Mouse (Mus musculus) midbrain, embryonic 13.5 days (tissue): ENCODE measurements around the gene Plcb4. TPM values are rescaled to one million over a fixed set of nuclear protein-coding genes. Genes with fewer than 3 reads are reported as not detected.

Experiments
- ATAC-seq: fragments of 200-750 bp; cut with Nextera tagmentation; 2 replicates; pipeline ENCODE4 v1.8.0; 2017; ENCODE audit warnings: mild to moderate bottlenecking, moderate TSS enrichment, moderate library complexity
- H3K27ac ChIP-seq: fragments of 300-500 bp; sonication (generic); 2 replicates; pipeline ENCODE4 v1.5.1; 2015; ENCODE audit warnings: inconsistent platforms, mild to moderate bottlenecking, moderate library complexity
- H3K27me3 ChIP-seq: fragments of 300-500 bp; sonication (generic); 2 replicates; pipeline ENCODE4 v1.6.1; 2015; ENCODE audit warnings: mild to moderate bottlenecking, inconsistent platforms
- H3K36me3 ChIP-seq: fragments of 300-500 bp; sonication (generic); 2 replicates; pipeline ENCODE4 v1.6.1; 2015; ENCODE audit warnings: mild to moderate bottlenecking, inconsistent platforms
- H3K4me1 ChIP-seq: fragments of 300-500 bp; sonication (generic); replicated peaks from 2 replicates; pipeline ENCODE4 v1.6.1; 2015; ENCODE audit warnings: inconsistent platforms
- H3K4me2 ChIP-seq: fragments of 300-500 bp; sonication (generic); replicated peaks from 2 replicates; pipeline ENCODE4 v1.6.1; 2015; ENCODE audit warnings: moderate library complexity, mild to moderate bottlenecking, inconsistent platforms
- H3K4me3 ChIP-seq: fragments of 300-500 bp; sonication (generic); replicated peaks from 2 replicates; pipeline ENCODE4 v1.5.1; 2015; ENCODE audit warnings: mild to moderate bottlenecking, inconsistent platforms
- H3K9ac ChIP-seq: fragments of 300-500 bp; sonication (generic); replicated peaks from 2 replicates; pipeline ENCODE4 v1.6.1; 2015; ENCODE audit warnings: mild to moderate bottlenecking, inconsistent platforms
- H3K9me3 ChIP-seq: fragments of 300-500 bp; sonication (generic); 2 replicates; pipeline ENCODE4 v1.6.1; 2016; ENCODE audit warnings: mild to moderate bottlenecking, inconsistent platforms
- WGBS: fragments of 180-500 bp; shearing (Covaris S2); methylation state at CpG from one replicate; pipeline ENCODE4 v1.1.7; 2015; 5-methylcytosine and 5-hydroxymethylcytosine counted together
- polyA plus RNA-seq: library from polyadenylated mRNA; unstranded; fragments of >200 nt; fragmentation: Nextera tagmentation; extraction: Ambion mirVana; gene quantifications from 2 replicates; pipeline ENCODE4 v1.2.1, GENCODE M21; 2015

Gene Plcb4
- polyA plus RNA-seq, 1 experiment from 2014 or later, result 38.2 TPM

DNA sequence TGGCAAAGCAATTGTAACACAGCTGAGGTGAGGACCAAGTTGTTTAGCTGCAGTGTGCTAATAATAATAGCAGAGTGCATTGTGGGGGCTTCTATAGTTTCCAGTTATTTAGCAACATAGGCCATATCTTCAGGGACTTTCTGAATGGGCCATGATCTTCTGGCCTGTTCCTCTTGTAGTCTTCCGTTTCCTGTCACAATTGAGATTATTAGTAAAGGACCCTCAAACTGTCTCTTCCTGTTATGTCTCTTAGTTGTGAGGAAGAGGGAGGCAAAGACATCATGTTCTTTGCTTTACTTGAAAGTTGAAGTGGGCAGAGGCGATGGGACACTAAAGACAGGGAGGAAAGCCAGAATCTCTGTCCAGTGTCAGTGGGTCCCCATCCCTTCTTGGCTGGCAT lies 195.2 kb downstream of the Plcb4 start:
- Histone ChIP-seq H3K9ac (no peak overlapping the region), H3K4me2 (no peak overlapping the region), H3K4me3 (no peak overlapping the region), H3K27me3 (no peaks in the 10 kb centered on the region), H3K4me1 (peaks cover 8% of the 10 kb centered on the region), H3K27ac (no peak overlapping the region), H3K9me3 (no peaks in the 10 kb centered on the region), H3K36me3 (no peaks in the 10 kb centered on the region)
- 88% methylated on average over 2 of the region's 2 CpGs for WGBS
- ATAC-seq, result no peak

- WGBS, result 60% methylated on average over 6 of the region's 6 CpGs
- no peaks in the 10 kb centered on the region for H3K27me3 ChIP-seq
- H3K9ac ChIP-seq, result no peak overlapping the region
- H3K4me3 ChIP-seq, result no peak overlapping the region
- no peaks in the 10 kb centered on the region for H3K9me3 ChIP-seq
- H3K27ac ChIP-seq, result no peak overlapping the region
- H3K4me1 ChIP-seq, result peaks cover 8% of the 10 kb centered on the region
- 0 out of 2 replicates have a peak, but pooled peaks have one; percentile 65 for ATAC-seq
- H3K4me2 ChIP-seq, result no peak overlapping the region
- H3K36me3 ChIP-seq, result no peaks in the 10 kb centered on the region
These were observed 197.2 kb downstream of the Plcb4 start for GRCm38 (mm10) chr2:135855890-135856490.

DNA sequence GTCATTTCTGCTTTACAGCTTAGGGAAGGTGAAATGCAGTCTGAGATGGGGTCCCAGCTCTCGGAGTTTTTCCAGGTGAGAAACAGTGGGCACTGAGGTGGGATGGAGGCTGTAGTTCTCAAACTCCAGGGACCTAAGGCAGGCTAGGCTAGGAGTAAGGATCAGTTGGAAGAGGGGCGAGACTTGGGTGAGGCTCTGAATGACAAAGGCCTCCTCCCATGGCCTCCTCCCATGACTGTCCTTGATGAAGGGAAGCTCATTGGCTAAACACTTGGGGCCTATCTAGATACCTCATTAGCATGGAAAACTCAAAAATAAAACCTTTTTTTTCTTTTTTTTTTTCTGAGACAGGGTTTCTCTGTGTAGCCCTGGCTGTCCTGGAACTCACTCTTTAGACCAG lies 198.0 kb downstream of the Plcb4 start:
- H3K27ac ChIP-seq, result no peak overlapping the region
- no peaks in the 10 kb centered on the region for H3K27me3 ChIP-seq
- no peak overlapping the region for H3K9ac ChIP-seq
- peaks cover 8% of the 10 kb centered on the region for H3K4me1 ChIP-seq
- H3K4me3 ChIP-seq, result no peak overlapping the region
- H3K4me2 ChIP-seq, result no peak overlapping the region
- 91% methylated on average over 2 of the region's 2 CpGs for WGBS
- H3K9me3 ChIP-seq, result no peaks in the 10 kb centered on the region
- ATAC-seq, result no peak
- no peaks in the 10 kb centered on the region for H3K36me3 ChIP-seq

DNA sequence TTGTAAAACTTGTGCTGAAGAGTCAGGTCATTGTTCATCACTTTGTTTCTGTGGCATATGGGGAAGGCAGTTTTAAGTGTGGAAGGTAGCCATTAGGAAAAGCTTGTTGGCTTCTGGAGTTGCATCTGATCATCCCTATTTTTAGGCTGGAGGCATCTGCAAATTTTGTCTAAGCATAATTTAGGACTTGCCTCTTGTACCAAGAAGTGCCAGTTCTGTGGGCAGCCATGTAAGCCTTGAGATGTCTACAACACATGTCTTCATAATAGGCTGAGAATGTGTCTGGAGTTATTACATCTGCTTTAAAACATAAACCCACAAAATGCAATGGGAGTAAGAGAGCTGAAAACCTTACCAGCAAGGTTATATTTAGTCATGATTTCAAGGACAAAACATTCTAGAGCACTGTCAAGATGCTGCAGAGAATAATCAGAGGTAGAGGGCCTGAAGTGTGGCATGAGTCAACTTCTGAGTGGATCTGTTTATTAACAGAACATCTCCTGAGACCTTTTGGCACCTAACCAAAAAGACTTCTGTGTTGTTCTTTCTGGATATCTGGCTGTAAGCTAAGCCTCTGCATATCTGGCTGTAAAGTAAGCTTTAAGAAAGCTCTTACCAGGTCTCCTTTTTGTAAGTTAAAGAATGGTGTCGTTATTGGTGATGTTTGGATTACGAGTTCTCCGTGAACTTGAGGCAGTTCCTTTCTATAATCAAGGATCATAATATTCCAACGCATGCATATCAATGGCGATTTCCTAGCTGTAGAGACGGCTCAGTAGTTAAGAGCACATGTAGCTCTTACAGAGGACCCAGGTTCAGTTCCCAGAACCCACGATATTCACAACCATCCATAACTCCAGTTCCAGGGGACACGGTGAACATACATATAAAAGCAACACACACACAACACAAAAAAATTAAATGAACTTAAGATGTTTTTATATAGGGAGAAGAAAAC lies 203.0 kb downstream of the Plcb4 start:
- Histone ChIP-seq H3K9me3 (no peaks in the 10 kb centered on the region), H3K36me3 (no peaks in the 10 kb centered on the region), H3K4me2 (no peak overlapping the region), H3K27ac (no peak overlapping the region), H3K4me3 (no peak overlapping the region), H3K9ac (no peak overlapping the region), H3K27me3 (no peaks in the 10 kb centered on the region), H3K4me1 (no peaks in the 10 kb centered on the region; the same call in 1 of the 2 replicates)
- 92% methylated on average over 8 of the region's 8 CpGs for WGBS
- no peak for ATAC-seq

- no peak overlapping the region for H3K27ac ChIP-seq
- H3K4me2 ChIP-seq, result no peak overlapping the region
- 89% methylated on average over 5 of the region's 5 CpGs for WGBS
- no peak overlapping the region for H3K4me3 ChIP-seq
- no peaks in the 10 kb centered on the region for H3K9me3 ChIP-seq
- no peaks in the 10 kb centered on the region for H3K27me3 ChIP-seq
- no peaks in the 10 kb centered on the region; the same call in 1 of the 2 replicates for H3K4me1 ChIP-seq
- no peak overlapping the region for H3K9ac ChIP-seq
- ATAC-seq, result no peak
- H3K36me3 ChIP-seq, result no peaks in the 10 kb centered on the region
These were observed 203.9 kb downstream of the Plcb4 start for GRCm38 (mm10) chr2:135862489-135863390.

- H3K9me3 ChIP-seq, result no peaks in the 10 kb centered on the region
- no peaks in the 10 kb centered on the region for H3K27me3 ChIP-seq
- no peak overlapping the region for H3K27ac ChIP-seq
- H3K4me1 ChIP-seq, result no peaks in the 10 kb centered on the region; the same call in 1 of the 2 replicates
- no peak overlapping the region for H3K9ac ChIP-seq
- no peak for ATAC-seq
- H3K36me3 ChIP-seq, result no peaks in the 10 kb centered on the region
- no peak overlapping the region for H3K4me3 ChIP-seq
- 86% methylated on average over 4 of the region's 4 CpGs for WGBS
- H3K4me2 ChIP-seq, result no peak overlapping the region
These were observed 204.7 kb downstream of the Plcb4 start for GRCm38 (mm10) chr2:135863391-135864076.

DNA sequence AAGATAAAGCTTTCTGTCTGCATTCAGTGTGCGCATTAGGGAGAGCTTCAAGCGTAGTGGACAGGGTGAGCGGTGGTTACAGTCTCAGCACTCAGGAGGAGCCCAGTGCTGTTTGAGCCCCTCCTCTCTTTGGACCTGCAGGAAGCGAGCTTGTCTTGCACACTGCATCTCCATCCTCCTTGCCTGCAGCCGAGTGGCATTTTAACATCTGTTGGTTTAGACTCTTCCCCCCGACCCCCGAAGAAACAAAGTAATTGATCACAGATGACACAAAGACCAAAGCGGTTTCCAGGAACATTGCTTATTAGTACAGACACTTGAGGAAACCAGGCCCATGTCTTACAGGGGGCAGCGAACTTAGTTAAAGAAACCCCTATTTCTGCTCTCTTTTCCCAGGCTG lies 207.6 kb downstream of the Plcb4 start:
- no peaks in the 10 kb centered on the region for H3K9me3 ChIP-seq
- H3K27ac ChIP-seq, result no peak overlapping the region
- WGBS, result 72% methylated on average over 9 of the region's 9 CpGs
- no peak overlapping the region for H3K4me3 ChIP-seq
- H3K36me3 ChIP-seq, result no peaks in the 10 kb centered on the region
- no peak for ATAC-seq
- H3K4me1 ChIP-seq, result no peaks in the 10 kb centered on the region; the same call in 1 of the 2 replicates
- no peaks in the 10 kb centered on the region for H3K27me3 ChIP-seq
- no peak overlapping the region for H3K9ac ChIP-seq
- no peak overlapping the region for H3K4me2 ChIP-seq

GRCm38 (mm10) chr2:135866838-135867237 lies 208.0 kb downstream of the Plcb4 start:
- ATAC-seq, result no peak
- no peaks in the 10 kb centered on the region for H3K9me3 ChIP-seq
- 77% methylated on average over 4 of the region's 4 CpGs for WGBS
- no peaks in the 10 kb centered on the region for H3K36me3 ChIP-seq
- no peak overlapping the region for H3K4me2 ChIP-seq
- H3K4me3 ChIP-seq, result no peak overlapping the region
- H3K4me1 ChIP-seq, result no peaks in the 10 kb centered on the region; the same call in 1 of the 2 replicates
- no peak overlapping the region for H3K27ac ChIP-seq
- H3K27me3 ChIP-seq, result no peaks in the 10 kb centered on the region
- H3K9ac ChIP-seq, result no peak overlapping the region

- H3K9me3 ChIP-seq, result no peaks in the 10 kb centered on the region
- no peak overlapping the region for H3K9ac ChIP-seq
- H3K27me3 ChIP-seq, result no peaks in the 10 kb centered on the region
- H3K4me1 ChIP-seq, result no peaks in the 10 kb centered on the region; the same call in 1 of the 2 replicates
- ATAC-seq, result no peak
- WGBS, result 84% methylated on average over 7 of the region's 7 CpGs
- H3K27ac ChIP-seq, result no peak overlapping the region
- H3K4me2 ChIP-seq, result no peak overlapping the region
- no peak overlapping the region for H3K4me3 ChIP-seq
- no peaks in the 10 kb centered on the region for H3K36me3 ChIP-seq
These were observed 210.8 kb downstream of the Plcb4 start for GRCm38 (mm10) chr2:135869637-135870036.

GRCm38 (mm10) chr2:135873146-135873545 lies 214.3 kb downstream of the Plcb4 start:
- no peak overlapping the region for H3K4me2 ChIP-seq
- H3K9me3 ChIP-seq, result no peaks in the 10 kb centered on the region
- 83% methylated on average over 9 of the region's 9 CpGs for WGBS
- H3K4me3 ChIP-seq, result no peak overlapping the region
- H3K4me1 ChIP-seq, result no peaks in the 10 kb centered on the region
- no peak for ATAC-seq
- no peaks in the 10 kb centered on the region for H3K36me3 ChIP-seq
- no peak overlapping the region for H3K9ac ChIP-seq
- H3K27ac ChIP-seq, result no peak overlapping the region
- H3K27me3 ChIP-seq, result no peaks in the 10 kb centered on the region

GRCm38 (mm10) chr2:135873761-135874160 lies 214.9 kb downstream of the Plcb4 start:
- Histone ChIP-seq H3K9me3 (no peaks in the 10 kb centered on the region), H3K36me3 (no peaks in the 10 kb centered on the region), H3K4me2 (no peak overlapping the region), H3K4me1 (no peaks in the 10 kb centered on the region), H3K27me3 (no peaks in the 10 kb centered on the region), H3K27ac (no peak overlapping the region), H3K9ac (no peak overlapping the region), H3K4me3 (no peak overlapping the region)
- ATAC-seq, result no peak
- 70% methylated on average over 2 of the region's 2 CpGs for WGBS
